Mouse (Mus musculus) megakaryocyte, embryonic 14.5 days (primary cell): Measurements from ENCODE around the gene Ski. TPM values are rescaled to one million over a fixed set of nuclear protein-coding genes. Genes with fewer than 3 reads are reported as not detected.

Experiments used
- H3K27me3 ChIP-seq: replicated peaks from 2 replicates; pipeline ENCODE3; 2012; ENCODE audit warnings: inconsistent platforms
- H3K36me3 ChIP-seq: replicated peaks from 2 replicates; pipeline ENCODE3; 2012; ENCODE audit warnings: low read length, inconsistent platforms, mixed read lengths
- H3K4me1 ChIP-seq: 2 replicates; pipeline ENCODE4 v1.6.1; 2012; ENCODE audit warnings: inconsistent platforms
- H3K4me3 ChIP-seq: replicated peaks from 2 replicates; pipeline ENCODE3; 2012; ENCODE audit warnings: moderate library complexity, mild to moderate bottlenecking, inconsistent platforms
- H3K9me3 ChIP-seq: 2 replicates; pipeline ENCODE4 v1.6.1; 2012; ENCODE audit warnings: inconsistent platforms
- FLI1 ChIP-seq: IDR thresholded peaks from 2 replicates; pipeline ENCODE4 v1.6.1; 2012; ENCODE audit warnings: low read length, inconsistent platforms, mixed read lengths
- GATA1 ChIP-seq: IDR thresholded peaks from 3 replicates; pipeline ENCODE4 v1.6.1; 2012; ENCODE audit warnings: mixed read lengths, low read length, inconsistent platforms, borderline replicate concordance
- polyA plus RNA-seq: library from polyadenylated mRNA; stranded (reverse); fragments of >175 nt; gene quantifications from 2 replicates; pipeline ENCODE4 v1.2.3, GENCODE M21; 2012; ENCODE audit warnings: low replicate concordance; ENCODE audit not compliant: insufficient read depth

Gene Ski
- polyA plus RNA-seq, 1 experiment, result 31.5 TPM

DNA sequence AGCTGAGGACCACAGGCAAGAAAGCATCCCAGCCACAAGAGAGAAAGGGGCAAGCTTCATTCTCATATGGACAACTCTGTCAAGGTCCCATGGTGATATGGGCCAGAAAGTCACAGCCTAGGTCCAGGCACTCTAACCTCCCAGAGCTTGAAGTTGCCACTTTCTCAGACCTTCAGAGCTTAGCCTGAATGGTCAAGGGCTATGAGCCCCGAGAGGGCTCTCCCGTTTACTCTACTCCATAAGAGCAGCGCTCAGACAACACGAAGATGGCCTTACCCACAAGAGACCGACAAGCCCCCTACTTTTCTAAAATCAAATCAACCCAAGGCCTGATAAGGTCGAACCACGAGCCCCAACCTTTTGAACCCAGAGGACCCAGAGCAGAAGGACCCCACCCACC, 1.3 kb downstream of the Ski start:
- Histone ChIP-seq H3K9me3 (no peaks in the 10 kb centered on the region), H3K27me3 (peaks cover 9% of the 10 kb centered on the region), H3K4me3 (peak overlapping the region; percentile 96), H3K36me3 (peaks cover 39% of the 10 kb centered on the region), H3K4me1 (peaks cover 81% of the 10 kb centered on the region)
- TF ChIP-seq GATA1 (no peak), FLI1 (no peak)

DNA sequence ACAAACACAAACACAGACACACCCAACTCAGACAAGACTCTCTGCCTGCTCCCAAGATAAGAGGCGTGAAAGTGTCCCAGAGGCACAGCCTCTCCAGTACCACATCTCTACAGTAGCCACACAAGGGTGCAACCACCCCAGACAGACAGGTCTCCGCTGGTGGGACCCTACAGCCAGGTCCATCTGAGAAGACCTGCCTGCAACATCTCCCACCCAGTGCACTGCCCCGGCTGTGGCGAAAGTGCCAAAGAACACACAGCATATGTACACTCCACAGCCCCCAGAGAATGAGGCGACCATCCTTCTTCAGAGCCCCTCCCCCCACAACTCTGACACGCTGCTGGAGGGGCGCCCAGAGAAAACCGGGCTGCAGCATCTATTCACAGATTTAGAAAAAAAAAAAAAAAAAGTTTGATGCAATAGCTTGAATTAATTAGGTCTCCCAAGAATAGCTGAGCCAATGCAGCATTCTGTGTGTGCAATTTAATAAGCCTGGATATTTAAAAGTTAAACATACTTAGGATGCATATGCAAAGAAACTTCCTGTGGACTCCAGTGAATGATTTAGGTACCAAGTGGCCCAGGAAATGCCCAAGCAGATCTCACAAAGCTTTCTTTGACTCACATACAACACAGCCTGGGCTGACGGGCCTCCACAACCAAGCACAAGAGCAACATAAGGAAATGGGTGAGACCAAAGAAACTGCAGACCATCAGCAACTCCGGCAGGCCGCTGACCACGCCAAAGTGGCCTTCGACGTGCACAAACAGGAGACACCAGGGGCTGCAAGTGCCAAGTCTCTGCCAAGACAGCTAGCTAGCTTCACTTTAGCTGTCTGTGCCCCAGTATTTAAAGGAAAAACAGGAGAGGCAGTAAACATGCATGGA, 1.9 kb downstream of the Ski start:
- Histone ChIP-seq H3K27me3 (peaks cover 3% of the 10 kb centered on the region), H3K4me1 (peaks cover 81% of the 10 kb centered on the region), H3K4me3 (peak overlapping the region; percentile 96)

DNA sequence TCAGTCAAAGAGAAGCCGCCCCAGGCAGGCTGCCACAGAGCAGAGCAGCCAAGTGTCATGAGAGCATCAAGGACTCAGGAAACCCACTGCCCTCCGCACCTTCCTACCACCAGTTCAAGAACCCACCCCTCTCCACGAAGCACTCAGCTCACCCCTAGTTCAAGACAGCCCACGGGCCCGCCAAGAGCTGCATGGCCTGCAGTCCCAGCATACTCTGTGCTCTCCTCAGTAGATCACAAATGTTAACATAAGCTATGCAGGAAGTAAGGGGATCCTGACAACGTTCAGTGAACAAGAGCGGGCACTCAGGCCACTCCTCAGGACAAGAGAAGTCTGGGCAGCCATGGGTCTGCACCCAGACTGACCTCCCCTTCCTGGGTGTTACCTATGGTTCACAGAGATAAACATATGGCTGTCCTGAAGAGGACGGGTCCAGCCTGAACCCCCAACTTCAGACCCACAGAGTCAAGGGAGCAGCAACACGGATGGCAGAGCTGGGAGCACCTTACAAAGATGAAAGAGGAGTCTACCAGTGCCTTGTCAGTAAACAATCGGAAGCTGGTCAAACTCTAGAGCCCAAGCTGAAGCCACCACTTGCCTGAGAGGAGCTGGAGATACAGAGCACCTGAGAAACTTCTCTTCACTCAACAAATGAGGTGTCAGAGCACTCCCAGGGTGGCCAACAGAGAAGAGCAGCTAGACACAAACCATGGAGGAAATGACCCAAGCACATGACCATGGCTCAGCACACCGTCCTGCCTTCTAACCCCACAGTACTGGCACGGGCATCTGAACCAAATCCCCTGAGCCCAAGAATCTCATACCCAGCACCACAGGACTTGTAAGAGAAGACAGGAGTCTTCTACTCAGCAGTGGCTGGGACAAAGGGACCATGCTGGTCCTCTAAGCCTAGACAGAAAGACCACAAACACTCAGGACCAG, 2.9 kb downstream of the Ski start:
- H3K27me3 ChIP-seq, result no peaks in the 10 kb centered on the region
- H3K4me1 ChIP-seq, result peaks cover 85% of the 10 kb centered on the region

More for the DNA sequence above, 1.9 kb downstream of the Ski start:
- no peaks in the 10 kb centered on the region for H3K9me3 ChIP-seq
- peaks cover 45% of the 10 kb centered on the region for H3K36me3 ChIP-seq
- no peak for TF ChIP-seq GATA1
- TF ChIP-seq FLI1, result no peak

DNA sequence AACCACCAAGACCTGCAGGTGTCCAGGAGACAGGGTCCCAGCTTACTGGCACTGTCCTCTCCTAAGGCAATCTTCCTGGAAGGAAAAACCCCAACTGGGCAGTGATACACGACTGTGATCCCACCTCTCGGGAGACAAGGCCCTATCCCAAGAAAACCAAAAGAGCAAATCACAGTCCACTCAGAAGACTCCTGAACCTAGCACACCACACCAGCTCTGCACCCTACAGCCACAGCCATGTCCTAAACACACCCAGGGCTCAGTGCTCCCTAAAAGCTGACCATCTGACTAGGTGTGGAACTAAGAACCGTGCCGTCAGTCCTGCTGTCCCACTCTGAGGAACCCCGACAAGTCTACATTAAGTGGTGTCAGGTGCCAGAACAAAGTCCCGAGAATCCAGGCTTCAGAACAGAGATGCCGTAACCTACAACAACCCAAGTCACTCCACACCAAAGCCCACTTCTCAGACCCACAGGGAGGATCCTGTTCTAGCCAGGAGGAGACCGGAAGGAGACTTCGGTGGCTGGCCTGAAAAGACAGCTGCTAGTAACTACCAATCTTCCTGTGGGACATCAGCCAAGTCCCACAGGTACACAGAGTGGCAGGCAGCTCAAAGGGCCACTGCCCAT, 4.2 kb downstream of the Ski start:
- H3K4me1 ChIP-seq, result peaks cover 85% of the 10 kb centered on the region
- H3K4me3 ChIP-seq, result peak overlapping the region; percentile 96
- no peaks in the 10 kb centered on the region for H3K9me3 ChIP-seq
- no peaks in the 10 kb centered on the region for H3K27me3 ChIP-seq
- TF ChIP-seq GATA1, result no peak
- TF ChIP-seq FLI1, result no peak
- H3K36me3 ChIP-seq, result peaks cover 65% of the 10 kb centered on the region

More for the DNA sequence above, 2.9 kb downstream of the Ski start:
- no peaks in the 10 kb centered on the region for H3K9me3 ChIP-seq
- H3K4me3 ChIP-seq, result peak overlapping the region; percentile 96
- no peak for TF ChIP-seq FLI1
- TF ChIP-seq GATA1, result no peak
- peaks cover 53% of the 10 kb centered on the region for H3K36me3 ChIP-seq

DNA sequence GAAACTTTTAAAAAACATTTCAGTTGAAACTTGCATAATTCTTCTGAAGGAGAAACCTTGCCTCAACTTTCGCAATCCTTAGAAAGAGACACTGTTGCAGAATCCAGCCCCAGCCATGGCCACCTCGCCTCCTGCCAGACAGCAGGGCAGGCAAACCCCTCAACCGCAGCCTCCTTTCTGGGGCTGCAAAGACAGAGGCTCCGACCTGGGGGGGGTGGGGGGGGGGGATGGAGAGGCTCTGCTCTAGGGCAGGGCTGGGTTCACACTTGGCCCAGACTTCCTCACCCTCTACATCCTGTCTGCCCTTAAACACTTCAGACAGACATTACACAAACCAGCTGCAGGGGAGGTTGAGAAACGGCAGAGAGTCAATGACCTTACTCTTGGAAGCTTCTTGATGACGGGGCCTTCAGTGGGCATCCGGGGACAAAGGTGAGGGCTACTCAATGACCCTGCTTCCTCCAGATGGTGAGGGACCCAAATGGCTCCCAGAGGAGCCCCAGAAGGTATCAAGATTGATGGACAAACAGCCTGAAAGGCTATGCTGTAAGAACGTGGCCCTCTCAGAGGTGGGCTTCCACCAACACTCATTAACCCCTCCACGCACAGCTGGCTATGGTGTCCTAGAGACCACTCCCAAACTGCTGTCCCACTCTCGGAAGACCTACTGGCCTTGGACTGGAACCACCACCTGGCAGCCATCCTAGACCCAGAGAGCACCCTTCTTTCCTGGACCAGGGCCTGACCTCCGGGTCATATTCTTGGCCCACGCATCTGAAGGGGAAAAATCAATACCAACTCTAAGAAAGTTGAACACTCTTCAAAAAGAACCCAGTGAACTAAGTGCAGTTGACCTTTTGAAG, 4.9 kb downstream of the Ski start:
- Histone ChIP-seq H3K4me3 (peak overlapping the region; percentile 83), H3K4me1 (peaks cover 90% of the 10 kb centered on the region), H3K36me3 (peaks cover 71% of the 10 kb centered on the region)

DNA sequence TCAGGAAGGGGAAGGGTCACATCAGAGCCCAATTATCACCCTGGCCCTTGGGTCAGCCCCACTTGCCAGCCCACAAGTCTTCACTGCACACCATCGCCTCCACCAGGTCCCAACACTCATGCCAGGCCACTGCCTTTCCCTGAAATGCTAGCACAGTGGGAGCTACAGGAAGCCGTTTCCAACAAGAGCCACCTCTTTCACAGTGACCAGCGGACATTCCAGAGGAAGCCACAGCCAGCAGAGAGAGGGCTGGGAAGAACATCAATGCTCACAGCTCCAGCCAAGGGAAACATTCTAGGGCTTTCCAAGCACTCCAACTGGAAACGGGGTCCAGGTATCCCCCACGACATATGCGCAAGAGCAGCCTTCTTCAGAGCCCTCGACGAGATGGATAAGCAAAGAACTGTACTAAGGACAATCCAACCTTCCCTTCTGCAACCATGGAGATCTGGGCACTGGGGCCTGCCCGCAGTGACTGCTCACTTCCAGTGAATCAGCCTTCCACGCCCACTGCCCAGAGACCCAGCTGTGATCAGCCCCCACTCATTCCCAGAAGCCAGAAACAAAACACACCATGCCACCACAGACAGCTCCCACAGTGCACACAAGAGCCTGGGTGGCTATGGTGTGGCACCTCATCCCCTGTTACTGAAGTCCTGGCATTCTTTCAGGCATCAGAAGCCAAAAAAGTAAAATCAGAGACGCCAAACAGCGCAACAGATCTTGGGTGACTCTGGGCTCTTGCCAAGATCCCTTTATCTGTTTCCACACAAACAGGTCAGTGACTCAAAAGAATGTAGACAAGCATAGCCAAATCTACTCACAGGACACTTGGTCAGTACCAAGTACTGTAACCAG, 6.4 kb downstream of the Ski start:
- Histone ChIP-seq H3K36me3 (peaks cover 79% of the 10 kb centered on the region), H3K4me1 (peaks cover 93% of the 10 kb centered on the region), H3K9me3 (no peaks in the 10 kb centered on the region), H3K27me3 (no peaks in the 10 kb centered on the region), H3K4me3 (peak overlapping the region; percentile 36)
- TF ChIP-seq GATA1 (no peak), FLI1 (no peak)

More for the DNA sequence above, 4.9 kb downstream of the Ski start:
- no peaks in the 10 kb centered on the region for H3K27me3 ChIP-seq
- TF ChIP-seq FLI1 (no peak), GATA1 (no peak)
- H3K9me3 ChIP-seq, result no peaks in the 10 kb centered on the region

DNA sequence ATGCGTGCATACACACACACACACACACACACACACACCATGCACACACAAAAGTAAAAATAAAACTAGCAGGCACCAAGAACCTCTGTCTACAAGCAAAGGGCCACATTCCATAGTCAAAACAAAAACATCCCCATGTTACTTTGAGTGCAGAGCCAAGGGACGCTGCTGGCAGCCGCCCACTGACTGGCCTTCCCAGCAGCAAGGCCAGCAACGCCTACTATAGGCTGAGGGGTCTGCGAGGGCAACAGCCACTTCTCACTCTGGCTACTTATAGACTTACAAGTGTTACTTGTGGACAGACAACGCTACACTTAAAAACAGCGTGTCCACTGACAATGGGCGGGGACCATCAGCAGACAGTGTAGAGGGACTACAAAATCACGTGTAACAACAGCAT, 7.2 kb downstream of the Ski start:
- Histone ChIP-seq H3K4me3 (no peak overlapping the region), H3K36me3 (peaks cover 87% of the 10 kb centered on the region), H3K9me3 (no peaks in the 10 kb centered on the region), H3K27me3 (no peaks in the 10 kb centered on the region), H3K4me1 (peaks cover 92% of the 10 kb centered on the region)
- TF ChIP-seq GATA1, result no peak
- TF ChIP-seq FLI1, result no peak

DNA sequence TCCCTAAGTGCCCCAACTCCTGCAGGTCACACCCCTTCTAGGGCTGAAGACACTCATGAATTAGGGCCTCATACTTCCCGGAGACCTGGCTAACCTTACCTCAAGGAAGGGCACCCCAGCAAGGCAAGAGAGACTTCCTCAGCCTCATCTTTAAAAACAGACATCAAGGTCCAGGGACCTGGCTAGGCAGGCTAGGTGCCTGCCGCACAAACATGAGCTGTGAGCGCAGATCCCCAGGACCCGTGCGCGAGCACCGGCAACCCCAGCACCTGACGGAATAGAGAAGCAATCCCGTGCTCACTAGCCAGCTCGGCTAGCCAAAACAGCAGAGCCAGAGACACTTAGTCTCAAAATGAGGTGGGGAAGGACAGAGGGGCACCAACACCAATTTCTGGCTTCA, 7.6 kb downstream of the Ski start:
- Histone ChIP-seq H3K36me3 (peaks cover 91% of the 10 kb centered on the region), H3K4me3 (no peak overlapping the region), H3K9me3 (no peaks in the 10 kb centered on the region), H3K27me3 (no peaks in the 10 kb centered on the region), H3K4me1 (peaks cover 92% of the 10 kb centered on the region)
- no peak for TF ChIP-seq FLI1
- no peak for TF ChIP-seq GATA1
